Mouse (Mus musculus) midbrain, embryonic 16.5 days (tissue): ENCODE measurements around the gene Phospho1. TPM values are rescaled to one million over a fixed set of nuclear protein-coding genes. Genes with fewer than 3 reads are reported as not detected.

ENCODE experiments used
- ATAC-seq: fragments of 200-750 bp; cut with Nextera tagmentation; 2 replicates; pipeline ENCODE4 v1.8.0; 2017; ENCODE audit warnings: moderate TSS enrichment
- H3K27ac ChIP-seq: fragments of 300-500 bp; sonication (generic); 2 replicates; pipeline ENCODE4 v1.5.1; 2014; ENCODE audit warnings: mild to moderate bottlenecking, low read length, mixed read lengths
- H3K27me3 ChIP-seq: fragments of 300-500 bp; sonication (generic); 2 replicates; pipeline ENCODE4 v1.6.1; 2014; ENCODE audit warnings: low read depth, low read length, mixed read lengths; ENCODE audit not compliant: control insufficient read depth, insufficient read depth
- H3K36me3 ChIP-seq: fragments of 300-500 bp; sonication (generic); 2 replicates; pipeline ENCODE4 v1.6.1; 2014; ENCODE audit warnings: mild to moderate bottlenecking, low read length, moderate library complexity, mixed read lengths; ENCODE audit not compliant: control insufficient read depth, insufficient read depth
- H3K4me1 ChIP-seq: fragments of 300-500 bp; sonication (generic); 2 replicates; pipeline ENCODE4 v1.6.1; 2014; ENCODE audit warnings: mild to moderate bottlenecking, low read length, mixed read lengths; ENCODE audit not compliant: control insufficient read depth, insufficient read depth
- H3K4me2 ChIP-seq: fragments of 300-500 bp; sonication (generic); 2 replicates; pipeline ENCODE4 v1.6.1; 2014; ENCODE audit warnings: mild to moderate bottlenecking, low read length, mixed read lengths
- H3K4me3 ChIP-seq: fragments of 300-500 bp; sonication (generic); 2 replicates; pipeline ENCODE4 v1.5.1; 2014; ENCODE audit warnings: low read depth, mild to moderate bottlenecking, low read length, moderate library complexity, mixed read lengths
- H3K9ac ChIP-seq: fragments of 300-500 bp; sonication (generic); 2 replicates; pipeline ENCODE4 v1.6.1; 2014; ENCODE audit warnings: low read depth, low read length, mixed read lengths
- H3K9me3 ChIP-seq: fragments of 300-500 bp; sonication (generic); replicated peaks from 2 replicates; pipeline ENCODE4 v1.6.1; 2014; ENCODE audit warnings: mild to moderate bottlenecking, low read length, mixed read lengths; ENCODE audit not compliant: control insufficient read depth, poor library complexity, severe bottlenecking
- WGBS: fragments of 180-500 bp; shearing (Covaris S2); extraction: QIAGEN DNeasy Blood & Tissue Kit; methylation state at CpG from one replicate; pipeline ENCODE4 v1.1.7; 2014; 5-methylcytosine and 5-hydroxymethylcytosine counted together
- polyA plus RNA-seq: library from polyadenylated mRNA; unstranded; fragments of >200 nt; fragmentation: Nextera tagmentation; extraction: Ambion mirVana; gene quantifications from 2 replicates; pipeline ENCODE4 v1.2.1, GENCODE M21; 2015

Phospho1 gene
- polyA plus RNA-seq, 1 experiment from 2014 or later, result 0.43 TPM

DNA sequence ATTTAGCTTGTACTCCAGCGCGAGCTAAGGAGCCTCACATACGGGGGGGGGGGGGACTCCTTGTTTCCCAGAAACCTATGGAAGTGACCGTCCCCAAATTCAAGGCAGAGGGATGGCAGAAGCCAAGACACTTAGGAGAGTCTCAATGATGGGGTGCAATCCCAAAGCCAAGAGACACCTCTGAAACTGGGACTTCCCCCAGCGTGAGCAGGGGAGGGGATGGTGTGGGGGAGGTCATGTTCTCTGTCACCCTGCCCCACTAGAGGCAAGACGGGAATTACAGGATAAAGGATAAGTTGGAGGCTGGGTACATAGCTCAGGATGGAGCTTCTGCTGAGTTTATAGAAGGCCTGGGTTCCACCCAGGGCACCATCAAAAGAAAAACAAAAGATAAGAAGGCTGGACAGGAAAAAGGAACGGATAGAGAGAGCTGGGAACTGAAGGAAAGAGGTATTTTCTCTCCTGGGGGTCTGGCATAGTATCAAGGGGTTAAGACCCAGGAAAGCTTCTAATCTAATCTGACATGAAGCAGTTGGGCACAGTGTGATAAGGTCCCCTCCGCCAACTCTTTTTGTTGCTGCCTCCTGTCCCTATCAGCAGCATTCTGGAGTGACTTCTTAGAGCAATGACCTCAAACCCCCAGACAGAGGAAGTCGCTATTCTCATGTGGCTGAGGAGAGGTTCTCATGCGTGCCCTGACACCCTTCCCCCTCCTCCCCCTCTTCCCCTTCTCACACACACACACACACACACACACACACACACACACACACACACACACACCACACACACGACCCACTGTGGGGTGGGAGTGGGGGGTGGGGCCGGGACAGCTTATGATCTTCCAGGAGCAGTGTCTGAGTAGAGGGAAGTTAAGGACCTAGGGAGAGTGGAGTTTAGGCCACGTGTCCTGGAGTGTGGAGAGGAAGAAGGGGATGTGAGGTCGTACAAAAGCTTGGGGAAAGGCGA lies 10.7 kb downstream of the Phospho1 start:
- WGBS, result 19% methylated on average over 15 of the region's 15 CpGs
- Histone ChIP-seq H3K9me3 (no peaks in the 10 kb centered on the region), H3K4me1 (peaks cover 20% of the 10 kb centered on the region), H3K27me3 (peaks cover 57% of the 10 kb centered on the region), H3K9ac (no peak overlapping the region), H3K4me2 (no peak overlapping the region), H3K27ac (no peak overlapping the region), H3K36me3 (no peaks in the 10 kb centered on the region), H3K4me3 (no peak overlapping the region)
- no peak for ATAC-seq

DNA sequence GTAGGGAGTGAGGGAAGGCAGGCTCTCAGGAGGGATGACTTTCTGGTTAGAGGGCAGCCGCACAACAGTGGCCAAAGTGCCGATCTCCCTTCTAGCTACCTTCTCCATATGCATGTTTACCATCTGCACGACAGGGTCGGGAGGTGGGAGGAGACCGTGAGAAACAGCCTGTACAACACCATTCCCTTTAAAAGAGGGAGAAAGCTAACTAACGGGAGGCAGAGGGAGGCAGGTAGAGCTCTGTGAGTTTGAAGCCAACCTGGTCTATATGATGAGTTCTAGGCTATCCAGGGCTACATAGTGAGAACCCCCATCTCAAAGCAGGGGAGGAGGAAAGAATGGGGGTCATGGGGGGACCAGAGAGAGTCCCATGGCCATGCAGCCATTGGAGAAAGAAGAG lies 11.5 kb downstream of the Phospho1 start:
- no peak overlapping the region for H3K4me3 ChIP-seq
- peaks cover 12% of the 10 kb centered on the region for H3K4me1 ChIP-seq
- no peak overlapping the region for H3K9ac ChIP-seq
- H3K9me3 ChIP-seq, result no peaks in the 10 kb centered on the region
- peaks cover 49% of the 10 kb centered on the region for H3K27me3 ChIP-seq
- no peaks in the 10 kb centered on the region for H3K36me3 ChIP-seq
- ATAC-seq, result no peak
- 57% methylated on average over 6 of the region's 6 CpGs for WGBS
- no peak overlapping the region for H3K27ac ChIP-seq
- no peak overlapping the region for H3K4me2 ChIP-seq

DNA sequence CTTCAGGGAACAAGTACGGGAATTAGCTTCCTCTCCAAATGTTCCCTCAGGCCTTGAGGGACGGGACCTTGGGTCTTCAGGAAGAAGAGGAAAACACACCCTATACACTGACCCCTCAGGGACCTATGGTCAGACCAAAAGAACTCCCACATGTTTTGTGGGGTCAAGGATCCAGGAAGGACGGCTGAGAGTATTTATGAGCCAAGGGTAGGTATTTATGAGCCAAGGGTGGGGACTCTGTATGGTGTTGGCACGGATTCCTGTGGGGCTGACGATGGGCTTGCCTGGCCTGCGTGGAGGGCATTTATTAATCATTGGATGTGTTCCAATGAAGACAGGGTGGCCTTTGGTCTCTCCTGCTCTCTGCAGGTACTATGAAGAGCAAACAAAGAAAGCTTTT lies 12.1 kb downstream of the Phospho1 start:
- 74% methylated on average over 6 of the region's 6 CpGs for WGBS

DNA sequence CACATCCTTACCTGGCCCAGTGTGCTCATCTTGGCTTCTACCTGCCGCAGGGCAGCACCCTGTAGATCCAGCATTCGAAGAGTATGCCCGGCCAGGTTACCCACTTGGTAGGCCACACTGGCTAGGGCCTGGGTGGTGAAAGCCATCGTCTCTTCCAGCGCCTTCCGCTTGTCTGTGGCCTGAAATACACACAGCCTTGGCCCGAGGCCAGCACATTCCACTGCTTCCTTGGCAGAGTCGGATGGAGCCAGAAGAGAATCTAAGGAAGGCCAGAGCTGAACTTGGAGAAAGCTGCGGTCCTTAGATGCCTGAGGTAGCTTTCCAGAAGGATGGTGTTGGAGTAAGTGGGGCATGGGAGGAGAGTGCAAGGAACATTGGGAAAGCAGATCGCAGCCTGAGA lies 12.8 kb downstream of the Phospho1 start, which contains the start of gene Gngt2:
Gene Gngt2 (plus strand): TSS at position 158 of the 400 bp plus-strand sequence.
- Histone ChIP-seq H3K9ac (no peak within 1 kb of the TSS), H3K9me3 (no peaks in the 10 kb centered on the region), H3K4me3 (no peak within 1 kb of the TSS), H3K4me2 (no peak within 1 kb of the TSS), H3K36me3 (no peaks in the 10 kb centered on the region), H3K27ac (no peak within 1 kb of the TSS), H3K4me1 (peaks cover 9% of the 10 kb centered on the region), H3K27me3 (peaks cover 37% of the 10 kb centered on the region)
- no peak for ATAC-seq
- WGBS, result 72% methylated on average over 10 of the region's 10 CpGs

More for the DNA sequence above, 12.1 kb downstream of the Phospho1 start:
- Histone ChIP-seq H3K4me3 (no peak overlapping the region), H3K9ac (no peak overlapping the region), H3K9me3 (no peaks in the 10 kb centered on the region), H3K27ac (no peak overlapping the region), H3K4me1 (peaks cover 9% of the 10 kb centered on the region), H3K36me3 (no peaks in the 10 kb centered on the region), H3K4me2 (no peak overlapping the region), H3K27me3 (peaks cover 43% of the 10 kb centered on the region)
- ATAC-seq, result no peak

DNA sequence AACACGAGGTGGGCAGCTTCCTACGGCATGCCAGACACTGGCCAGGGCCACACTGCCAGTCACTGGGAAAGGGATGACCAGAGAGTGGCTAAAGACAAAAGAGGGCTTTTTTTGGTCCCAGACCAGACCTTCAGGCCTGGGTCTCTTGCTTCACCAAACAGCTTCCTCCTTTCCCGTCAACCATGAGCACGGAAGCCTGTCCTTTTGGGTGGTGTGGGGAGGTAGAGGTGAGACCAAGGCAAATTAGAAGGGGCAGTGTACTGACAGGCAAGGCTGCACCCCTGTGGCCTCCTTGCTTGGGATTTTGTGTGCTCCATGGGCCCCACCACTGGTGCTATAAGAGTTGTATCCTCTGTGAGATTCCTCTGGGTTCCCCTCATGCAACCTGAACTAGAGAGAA lies 14.3 kb downstream of the Phospho1 start:
- H3K4me3 ChIP-seq, result no peak overlapping the region
- no peak for ATAC-seq
- WGBS, result 88% methylated on average over 4 of the region's 4 CpGs
- no peak overlapping the region for H3K4me2 ChIP-seq
- H3K27me3 ChIP-seq, result peaks cover 21% of the 10 kb centered on the region
- H3K9me3 ChIP-seq, result no peaks in the 10 kb centered on the region
- no peak overlapping the region for H3K27ac ChIP-seq
- H3K4me1 ChIP-seq, result peaks cover 6% of the 10 kb centered on the region
- H3K36me3 ChIP-seq, result no peaks in the 10 kb centered on the region
- H3K9ac ChIP-seq, result no peak overlapping the region

DNA sequence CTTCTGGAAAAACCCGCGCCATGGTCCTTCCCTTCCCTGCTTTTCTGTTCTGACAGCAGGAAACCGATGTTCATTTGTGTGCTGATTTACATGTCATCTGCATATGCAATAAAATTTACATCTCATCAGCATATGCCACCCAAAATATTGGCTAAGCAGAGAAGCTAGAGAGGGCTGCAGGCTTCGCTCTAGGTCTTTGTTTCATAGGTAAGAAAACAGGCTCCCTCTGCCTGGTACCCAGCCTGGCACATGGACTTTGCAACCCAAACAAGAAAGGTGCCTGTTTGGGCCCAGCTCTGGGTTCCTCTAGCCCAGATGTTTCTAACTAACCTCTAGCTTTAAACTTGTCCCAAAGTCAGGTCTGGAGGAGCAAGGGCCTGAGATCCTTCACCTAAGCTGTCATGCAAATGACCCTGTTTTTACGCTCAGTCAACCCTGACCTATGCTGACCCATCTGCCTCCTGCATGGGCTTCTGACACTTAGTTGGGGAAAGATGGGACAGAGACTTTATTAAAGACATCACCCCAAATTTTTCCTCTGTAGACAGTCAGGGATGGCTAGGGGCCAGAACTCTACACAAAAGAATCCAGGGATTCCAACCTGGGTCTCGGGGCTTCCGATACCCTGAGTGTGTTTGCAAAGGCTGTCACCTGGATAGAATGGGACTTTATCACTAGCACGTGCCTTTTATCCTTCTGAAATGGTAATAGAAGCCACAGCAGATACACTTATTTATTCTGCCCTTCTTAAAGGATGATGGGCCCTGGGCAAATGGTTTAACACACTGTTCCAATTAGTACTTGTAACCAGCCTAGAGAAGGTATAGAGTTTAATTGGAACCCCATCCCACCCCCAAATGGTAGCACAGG lies 14.9 kb downstream of the Phospho1 start:
- Histone ChIP-seq H3K9ac (no peak overlapping the region), H3K36me3 (no peaks in the 10 kb centered on the region), H3K27me3 (peaks cover 15% of the 10 kb centered on the region), H3K4me1 (peaks cover 2% of the 10 kb centered on the region), H3K4me2 (no peak overlapping the region), H3K4me3 (no peak overlapping the region), H3K9me3 (no peaks in the 10 kb centered on the region), H3K27ac (no peak overlapping the region)
- WGBS, result 70% methylated on average over 8 of the region's 8 CpGs
- no peak for ATAC-seq

DNA sequence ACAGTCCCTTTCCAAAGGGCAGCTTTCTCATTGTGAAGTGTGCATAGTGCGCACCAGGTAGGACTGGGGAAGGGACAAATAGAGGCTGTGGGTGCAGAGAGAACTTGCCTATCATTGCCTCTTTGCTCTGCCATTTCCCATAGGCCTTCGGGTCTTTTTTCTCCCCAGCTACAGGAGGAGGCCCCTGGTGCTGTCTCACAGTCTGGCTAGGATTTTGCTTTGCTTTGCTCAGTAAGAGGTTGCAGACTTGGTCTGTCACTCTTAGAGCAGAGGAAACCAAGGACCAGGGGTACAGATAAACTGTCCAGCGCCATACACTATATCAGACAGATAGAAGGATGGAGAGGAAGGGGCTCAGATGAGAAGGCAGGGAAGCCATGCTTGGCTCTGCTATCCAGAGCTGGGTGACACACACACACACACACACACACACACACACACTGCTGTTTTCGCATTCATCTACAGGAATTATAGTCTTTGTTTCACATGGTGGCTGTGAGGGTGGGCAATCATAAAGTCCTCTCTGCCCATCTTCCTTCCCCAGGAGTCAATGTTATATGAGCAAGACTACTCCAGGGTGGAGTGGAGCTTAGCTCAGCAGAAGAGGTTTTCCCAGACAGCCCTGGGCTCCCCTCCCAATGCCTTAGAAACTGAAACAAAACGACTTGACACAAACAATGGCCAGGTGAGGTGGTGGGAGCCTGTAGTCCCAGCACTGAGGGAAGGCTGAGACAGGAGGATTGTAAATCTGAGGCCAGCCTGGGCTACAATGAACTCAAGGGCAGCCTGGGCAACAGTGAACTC lies 16.6 kb downstream of the Phospho1 start:
- Histone ChIP-seq H3K27ac (no peak overlapping the region), H3K9me3 (no peaks in the 10 kb centered on the region), H3K4me3 (no peak overlapping the region), H3K4me2 (no peak overlapping the region), H3K9ac (no peak overlapping the region), H3K27me3 (no peaks in the 10 kb centered on the region), H3K36me3 (no peaks in the 10 kb centered on the region), H3K4me1 (no peaks in the 10 kb centered on the region)
- no peak for ATAC-seq
- WGBS, result 79% methylated on average over 5 of the region's 5 CpGs

DNA sequence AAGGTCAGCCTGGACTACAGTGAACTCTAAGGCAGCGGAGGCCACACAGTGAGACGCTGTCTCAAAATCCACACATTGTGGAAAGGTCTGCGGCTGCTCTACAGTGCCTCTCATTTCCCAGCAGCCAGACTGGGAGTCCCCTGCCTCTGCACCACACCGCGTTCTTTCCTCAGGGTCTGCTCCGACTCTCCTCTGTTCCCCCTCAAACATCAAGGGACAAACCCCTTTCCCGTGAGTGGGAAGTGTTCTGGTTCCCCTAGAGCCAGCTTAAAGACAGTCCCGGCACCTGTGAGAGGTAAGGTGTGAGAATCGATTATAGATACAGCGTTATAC lies 17.2 kb downstream of the Phospho1 start:
- no peaks in the 10 kb centered on the region for H3K9me3 ChIP-seq
- whole genome bisulfite sequencing, result 63% methylated on average over 10 of the region's 10 CpGs
- no peaks in the 10 kb centered on the region for H3K27me3 ChIP-seq
- ATAC-seq, result no peak
- no peak overlapping the region for H3K9ac ChIP-seq
- no peaks in the 10 kb centered on the region for H3K36me3 ChIP-seq
- H3K4me2 ChIP-seq, result no peak overlapping the region
- no peak overlapping the region for H3K4me3 ChIP-seq
- no peaks in the 10 kb centered on the region for H3K4me1 ChIP-seq
- no peak overlapping the region for H3K27ac ChIP-seq
